Comparison of ENCODE assay signal across 29 mouse cellular contexts in genomic region chr13:55867540-55868103, GRCm38 (mm10). TPM values are rescaled to one million over a fixed set of nuclear protein-coding genes. Genes with fewer than 3 reads are reported as not detected.
DNase-seq lines count a peak whose midpoint lies in the region; ATAC-seq lines count a peak whose summit lies in the region.
"Had no signal": no experiment of that assay in that cellular context is flagged by ENCODE, and none has a peak within 500 bp of the region (broad histone marks: within the 10 kb centered on the region; RNA-seq: fewer than 3 reads in every experiment).

No protein-coding gene starts in this region.

- H3K9ac ChIP-seq in stomach, embryonic 16.5 days (ENCODE audit: low read length) = no peak overlapping the region; the same call in 1 of the 2 replicates
- H3K9ac ChIP-seq in hindbrain, embryonic 12.5 days = no peak overlapping the region
- no peak overlapping the region for H3K9ac ChIP-seq in kidney, embryonic 15.5 days
- H3K9ac ChIP-seq: embryonic facial prominence, embryonic 13.5 days; forebrain, embryonic 13.5 days; heart, embryonic 13.5 days; hindbrain, embryonic 15.5 days had no signal

- 40% methylated on average over 13 of the region's 13 CpGs for WGBS in stomach, embryonic 16.5 days
- WGBS in hindbrain, embryonic 12.5 days = 50% methylated on average over 13 of the region's 13 CpGs
- 62% methylated on average over 13 of the region's 13 CpGs for WGBS in kidney, embryonic 15.5 days

- H3K4me3 ChIP-seq in stomach, embryonic 16.5 days (replicated peaks; ENCODE audit: low read length) = no peak overlapping the region
- no peak overlapping the region for H3K4me3 ChIP-seq in hindbrain, embryonic 12.5 days
- H3K4me3 ChIP-seq in kidney, embryonic 15.5 days (replicated peaks) = no peak overlapping the region
- H3K4me3 ChIP-seq: embryonic facial prominence, embryonic 13.5 days; forebrain, embryonic 10.5 days; forebrain, embryonic 13.5 days; heart, adult 2 months; heart, embryonic 10.5 days; heart, embryonic 13.5 days; hindbrain, embryonic 15.5 days had no signal

- no peaks in the 10 kb centered on the region for H3K36me3 ChIP-seq in stomach, embryonic 16.5 days (ENCODE audit: control insufficient read depth, insufficient read depth, low read length)
- H3K36me3 ChIP-seq in hindbrain, embryonic 12.5 days = no peaks in the 10 kb centered on the region
- no peaks in the 10 kb centered on the region for H3K36me3 ChIP-seq in kidney, embryonic 15.5 days
- H3K36me3 ChIP-seq: embryonic facial prominence, embryonic 13.5 days; forebrain, embryonic 10.5 days; heart, embryonic 10.5 days; heart, embryonic 13.5 days; hindbrain, embryonic 15.5 days had no signal

- DNase-seq in embryo, embryonic 10 days (ENCODE audit: low spot score) = peak; percentile 13
- no peak for DNase-seq in embryo, embryonic 11 days
- DNase-seq in 3T3-L1 (ENCODE audit: low read depth, low spot score) (peak; percentile 34), NIH3T3 (ENCODE audit: low read depth) (peak; percentile 5)
- no peak for DNase-seq in right cerebral cortex, adult 18-20 months
- DNase-seq: adrenal gland, adult 2 months; adrenal gland, postnatal 14 days; cerebellum, adult 11-12 months; cerebellum, adult 8-10 months; cerebellum, postnatal 10 days; cerebellum, postnatal 36 days; gastrocnemius, postnatal 10 days; gastrocnemius, postnatal 36 days; heart, adult 2 months; heart, postnatal 14 days; heart, postnatal 4 days had no signal

- ATAC-seq in stomach, embryonic 16.5 days (ENCODE audit: insufficient read depth, low FRiP score) = peak; percentile 72
- no peak for ATAC-seq in hindbrain, embryonic 12.5 days (ENCODE audit: low FRiP score)
- no peak for ATAC-seq in kidney, embryonic 15.5 days (replicated peaks; ENCODE audit: low FRiP score)
- ATAC-seq: CD4-positive, CD25-positive, alpha-beta regulatory T cell, adult 4 months; forebrain, embryonic 13.5 days; forebrain, embryonic 16.5 days had no signal

- H3K4me1 ChIP-seq in stomach, embryonic 16.5 days (ENCODE audit: control insufficient read depth, insufficient read depth, low read length) = 0 out of 2 replicates have a peak, but pooled peaks cover 14% of the 10 kb centered on the region
- peaks cover 4% of the 10 kb centered on the region; the same call in 1 of the 2 replicates for H3K4me1 ChIP-seq in hindbrain, embryonic 12.5 days
- no peaks in the 10 kb centered on the region for H3K4me1 ChIP-seq in kidney, embryonic 15.5 days
- H3K4me1 ChIP-seq: embryonic facial prominence, embryonic 13.5 days; forebrain, embryonic 13.5 days; hindbrain, embryonic 15.5 days had no signal

- no peaks in the 10 kb centered on the region for H3K27me3 ChIP-seq in stomach, embryonic 16.5 days (ENCODE audit: control insufficient read depth, insufficient read depth, low read length)
- H3K27me3 ChIP-seq in hindbrain, embryonic 12.5 days = peaks cover 27% of the 10 kb centered on the region
- H3K27me3 ChIP-seq in kidney, embryonic 15.5 days = 0 out of 2 replicates have a peak, but pooled peaks cover 6% of the 10 kb centered on the region

- no peak overlapping the region for H3K4me2 ChIP-seq in stomach, embryonic 16.5 days (ENCODE audit: low read depth, low read length)
- no peak overlapping the region for H3K4me2 ChIP-seq in hindbrain, embryonic 12.5 days (replicated peaks)
- no peak overlapping the region for H3K4me2 ChIP-seq in kidney, embryonic 15.5 days
- H3K4me2 ChIP-seq: embryonic facial prominence, embryonic 13.5 days; forebrain, embryonic 13.5 days; heart, embryonic 13.5 days; hindbrain, embryonic 15.5 days had no signal

- peaks cover 5% of the 10 kb centered on the region for H3K9me3 ChIP-seq in stomach, embryonic 16.5 days (replicated peaks; ENCODE audit: control insufficient read depth, low read length)
- H3K9me3 ChIP-seq in hindbrain, embryonic 12.5 days (replicated peaks) = no peaks in the 10 kb centered on the region; the same call in 1 of the 2 replicates
- no peaks in the 10 kb centered on the region; the same call in 1 of the 2 replicates for H3K9me3 ChIP-seq in kidney, embryonic 15.5 days (replicated peaks)
- H3K9me3 ChIP-seq: heart, embryonic 10.5 days; hindbrain, embryonic 15.5 days had no signal

- H3K27ac ChIP-seq in stomach, embryonic 16.5 days (ENCODE audit: low read length) = peak overlapping the region; percentile 89; the same call in 1 of the 2 replicates
- no peak overlapping the region for H3K27ac ChIP-seq in hindbrain, embryonic 12.5 days
- H3K27ac ChIP-seq in kidney, embryonic 15.5 days = no peak overlapping the region
- H3K27ac ChIP-seq: embryonic facial prominence, embryonic 13.5 days; forebrain, embryonic 10.5 days; forebrain, embryonic 13.5 days; heart, adult 2 months; heart, embryonic 10.5 days; heart, embryonic 13.5 days; hindbrain, embryonic 15.5 days had no signal

RNA-seq across cellular contexts. Expression of gene Pitx1, which starts 31.6 kb away (rescaled TPM):
- 106 and 110 TPM in 2 replicates for polyA plus RNA-seq in stomach, embryonic 16.5 days (2015; fragmentation: Nextera tagmentation; extraction: Ambion mirVana)
- 0.61 and 0.81 TPM in 2 replicates for polyA plus RNA-seq in hindbrain, embryonic 12.5 days (2016; fragmentation: Nextera tagmentation; extraction: Ambion mirVana)
- 2.0 and 3.6 TPM in 2 replicates for polyA plus RNA-seq in kidney, embryonic 15.5 days (2015; fragmentation: Nextera tagmentation; extraction: Ambion mirVana)
- polyA plus RNA-seq: adrenal gland, adult 2 months; C2C12; CD4-positive, CD25-positive, alpha-beta regulatory T cell, adult 4 months; cortical plate, adult 2 months; forebrain, embryonic 13.5 days; forebrain, embryonic 16.5 days had no signal

Comparison
In these comparisons a context has a peak if more than half of its experiments do, and no peak if none do; other contexts are left out.
1. DNase-seq: peak in embryo, embryonic 10 days (single experiment), 3T3-L1 (single experiment) and NIH3T3 (single experiment); none in embryo, embryonic 11 days (single experiment) and right cerebral cortex, adult 18-20 months (single experiment).
2. RNA of gene Pitx1, which starts 31.6 kb away (polyA plus RNA-seq): 106 to 110 TPM in stomach, embryonic 16.5 days; 2.0 to 3.6 TPM in kidney, embryonic 15.5 days and 0.61 to 0.81 TPM in hindbrain, embryonic 12.5 days; every median in the first group is over 10 times any median in the second.